Mouse (Mus musculus): ENCODE measurements around the gene Arhgef28.

- TF ChIP-seq CTCF (IDR thresholded peaks at IDR 0.05; ENCODE audit: low read depth, low read length) (no peak), GATA1 (IDR thresholded peaks at IDR 0.05; ENCODE audit: borderline replicate concordance, low read length) (no peak)
Measured at GRCm38 (mm10) chr13:98115051-98115450, 91.2 kb downstream of the Arhgef28 start.
